Mouse (Mus musculus) cerebellum, adult 11-12 months (tissue): ENCODE data around the gene Irgc1.
A peak's percentile ranks its signal among the peaks of the same experiment; 100 is the strongest.
"Not testable (repeated sequence)": the region's sequence is repeated elsewhere in the genome, so short reads cannot be mapped to it uniquely, and the experiment has no call there.

Experiments used
- DNase-seq: peaks from one replicate; pipeline ENCODE4 v3.0.0; 2022

The Irgc1 gene

GRCm38 (mm10) chr7:24430551-24431345 is 21.3 kb downstream of the Irgc1 start:
- peak; percentile 60 for DNase-seq

DNA sequence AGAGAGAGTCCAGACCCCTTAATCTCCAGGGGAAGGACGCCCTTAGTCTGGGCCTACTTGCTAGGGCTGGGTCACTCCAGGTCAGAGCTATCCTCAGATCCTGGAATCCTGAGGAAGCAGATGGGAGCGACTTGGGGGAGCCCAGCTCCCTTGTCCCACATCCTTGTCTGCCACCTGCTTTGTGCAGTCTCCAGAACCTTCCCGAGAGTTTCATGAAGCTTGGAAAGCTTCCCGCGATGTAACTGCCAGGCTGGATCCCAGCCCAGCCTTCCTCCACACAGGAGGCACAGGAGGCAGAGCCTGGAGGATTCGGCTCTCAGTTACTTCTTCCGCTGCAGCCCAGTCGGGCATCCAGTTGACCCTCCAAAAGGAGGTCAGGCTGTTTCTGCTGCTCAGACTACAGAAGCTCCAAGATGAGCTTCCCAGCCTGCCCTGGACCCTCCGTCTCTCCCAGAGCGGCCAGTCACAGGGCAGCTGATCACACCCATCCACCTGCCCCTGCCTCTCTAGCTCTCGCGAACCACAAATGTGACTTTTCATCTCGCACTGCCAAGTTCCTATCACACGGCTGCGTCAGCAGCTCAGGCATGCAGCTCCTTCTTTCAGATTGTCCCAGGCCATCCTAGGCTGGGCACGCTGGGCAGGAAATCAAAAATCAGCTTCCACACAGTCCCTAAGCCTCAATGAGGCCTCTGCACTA is 22.5 kb downstream of the Irgc1 start:
- peak; percentile 99 for DNase-seq

- peak; percentile 54 for DNase-seq
These were observed 23.4 kb downstream of the Irgc1 start for GRCm38 (mm10) chr7:24428725-24429124.

- peak; percentile 49 for DNase-seq
These were observed 24.9 kb downstream of the Irgc1 start for GRCm38 (mm10) chr7:24427168-24427567.

- peak; percentile 28 for DNase-seq
These were observed 26.2 kb downstream of the Irgc1 start for GRCm38 (mm10) chr7:24425919-24426318.

- DNase-seq, result peak; percentile 90
These were observed 28.0 kb downstream of the Irgc1 start for GRCm38 (mm10) chr7:24423956-24424732.

DNA sequence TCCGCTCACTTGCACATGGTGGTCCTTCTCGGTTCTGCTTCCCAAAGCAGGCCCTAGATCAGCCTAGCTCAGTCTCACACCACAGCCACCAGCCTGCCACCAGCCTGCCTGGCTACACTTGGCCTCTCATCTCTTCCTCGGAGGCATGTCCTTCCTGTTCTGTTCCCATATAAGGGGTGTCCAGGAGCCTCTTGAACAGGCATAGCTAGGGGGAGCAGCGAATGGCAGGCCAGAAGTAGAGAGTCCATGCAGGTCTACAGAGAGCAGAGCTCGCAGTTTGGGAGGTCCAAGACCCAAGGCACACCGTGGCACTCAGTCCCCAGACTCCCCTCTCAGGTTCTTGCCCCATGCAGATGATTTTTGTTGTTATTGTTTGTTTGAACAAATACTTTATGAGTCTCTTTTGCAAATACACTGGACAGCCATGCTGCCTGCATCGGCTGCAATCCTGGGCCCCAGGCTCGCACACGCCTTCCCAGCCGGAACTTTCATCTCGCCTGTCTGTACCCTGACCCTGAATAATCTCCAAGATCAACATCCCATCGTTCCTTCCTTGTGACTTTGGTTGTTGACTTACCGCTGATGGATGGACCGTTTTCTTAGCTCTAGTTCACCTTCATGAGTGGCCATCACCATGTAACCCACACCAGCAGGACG is 28.9 kb downstream of the Irgc1 start:
- no peak for DNase-seq

DNA sequence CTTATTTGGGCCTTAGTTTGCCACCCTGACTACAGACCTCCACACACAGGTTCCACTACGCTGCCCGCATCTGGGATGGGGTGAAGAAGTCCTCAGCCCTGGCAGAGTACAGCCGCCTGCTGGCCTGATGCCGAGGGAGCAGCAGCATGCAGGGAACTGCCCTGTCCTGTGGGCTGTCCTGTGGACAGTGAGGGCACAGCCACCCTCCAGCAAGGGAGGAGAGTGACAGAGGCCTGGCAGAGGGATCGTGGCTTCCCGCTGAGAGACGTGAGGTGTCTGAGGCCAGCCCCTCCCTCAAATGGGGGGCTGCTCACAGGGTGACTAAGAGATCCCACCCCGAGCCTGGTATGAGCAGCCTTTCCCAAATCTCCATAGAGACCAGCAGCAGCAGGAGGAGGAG is 29.8 kb downstream of the Irgc1 start:
- peak; percentile 72 for DNase-seq

GRCm38 (mm10) chr7:24421648-24422047 is 30.4 kb downstream of the Irgc1 start:
- no peak for DNase-seq

GRCm38 (mm10) chr7:24419579-24419978 is 32.5 kb downstream of the Irgc1 start:
- DNase-seq, result no peak

- no peak for DNase-seq
These were observed 36.8 kb downstream of the Irgc1 start for GRCm38 (mm10) chr7:24415261-24415660.

DNA sequence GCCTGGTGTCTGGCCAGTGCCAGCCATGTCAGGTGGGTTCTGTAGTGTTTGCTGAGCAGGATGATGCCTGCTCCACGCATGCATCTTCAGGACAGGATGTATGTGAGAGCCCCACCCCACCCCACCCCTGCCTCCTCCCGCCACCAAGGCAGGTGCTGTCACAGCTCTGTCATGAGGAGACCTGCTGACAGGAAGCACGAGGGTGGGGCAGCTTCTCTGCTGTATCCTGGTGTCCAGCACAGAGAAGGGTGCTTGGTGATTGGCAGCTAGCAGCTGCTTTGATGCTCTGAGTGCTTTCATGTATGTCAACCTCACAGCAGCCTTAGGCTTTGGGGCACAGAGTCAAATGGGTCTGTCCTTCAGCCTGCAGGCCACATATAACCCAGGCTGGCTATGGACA is 38.5 kb downstream of the Irgc1 start:
- no peak for DNase-seq

- DNase-seq, result no peak
These were observed 41.3 kb downstream of the Irgc1 start for GRCm38 (mm10) chr7:24410831-24411230.

DNA sequence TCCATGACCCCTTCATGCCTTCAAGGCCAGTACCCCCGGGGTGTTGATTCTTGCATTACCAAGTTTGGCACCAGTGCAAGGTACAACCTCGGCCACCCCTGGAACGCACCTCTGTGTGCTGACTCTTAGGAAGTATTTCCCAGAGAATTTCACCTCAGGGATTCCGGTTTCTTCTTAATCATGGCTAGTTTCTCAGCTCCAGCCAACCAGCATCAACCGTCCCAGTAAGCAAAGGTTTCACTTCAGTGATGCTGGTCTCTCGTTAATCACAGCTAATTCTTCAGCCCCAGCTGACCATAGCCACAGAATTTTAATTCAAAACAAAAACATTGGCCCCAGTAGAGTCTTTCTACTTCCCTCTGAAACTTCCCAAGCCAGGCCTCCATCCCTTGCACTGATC is 42.0 kb downstream of the Irgc1 start:
- no peak for DNase-seq

- peak; percentile 53 for DNase-seq
These were observed 43.9 kb downstream of the Irgc1 start for GRCm38 (mm10) chr7:24408186-24408585.

GRCm38 (mm10) chr7:24406528-24407344 is 45.4 kb downstream of the Irgc1 start:
- peak; percentile 81 for DNase-seq

DNA sequence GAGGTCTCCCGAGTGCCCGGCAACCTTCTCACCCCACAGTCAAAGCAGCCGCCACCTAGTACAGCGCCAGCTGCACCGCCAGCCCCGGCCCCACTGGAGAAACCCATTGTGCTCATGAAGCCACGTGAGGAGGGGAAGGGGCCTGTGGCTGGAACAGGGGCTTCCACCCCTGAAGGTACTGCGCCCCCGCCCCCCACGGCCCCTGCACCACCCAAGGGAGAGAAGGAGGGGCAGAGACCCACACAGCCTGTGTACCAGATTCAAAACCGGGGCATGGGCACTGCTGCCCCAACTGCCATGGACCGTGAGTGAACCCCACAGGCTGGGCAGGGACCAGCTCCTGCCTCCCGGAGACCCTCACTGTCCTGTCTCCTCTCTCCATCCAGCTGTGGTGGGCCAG is 46.4 kb downstream of the Irgc1 start:
- peak; percentile 53 for DNase-seq

DNA sequence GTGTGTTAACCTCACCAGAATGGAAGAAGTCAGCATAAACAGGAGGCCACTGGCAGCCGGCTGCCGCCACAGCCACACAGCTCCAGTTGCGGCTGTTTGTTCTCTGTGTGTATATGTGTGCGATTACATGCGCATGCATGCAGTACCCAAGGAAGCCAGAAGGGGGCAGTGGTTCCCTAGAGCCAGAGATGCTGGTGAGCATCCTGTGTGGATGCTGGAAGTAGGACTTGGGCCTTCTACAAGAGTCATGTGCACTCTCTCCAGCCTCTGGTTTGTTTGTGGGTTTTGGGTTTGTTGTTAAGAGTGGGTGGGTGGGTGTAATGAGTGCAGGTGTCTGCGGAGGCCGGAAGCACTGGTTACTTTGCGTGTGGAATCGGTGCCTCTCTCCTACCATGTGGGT is 49.2 kb downstream of the Irgc1 start:
- DNase-seq, result no peak

- DNase-seq, result not testable (repeated sequence)
These were observed 51.6 kb downstream of the Irgc1 start for GRCm38 (mm10) chr7:24400489-24400888.

- no peak for DNase-seq
These were observed 52.0 kb downstream of the Irgc1 start for GRCm38 (mm10) chr7:24400082-24400452.

DNA sequence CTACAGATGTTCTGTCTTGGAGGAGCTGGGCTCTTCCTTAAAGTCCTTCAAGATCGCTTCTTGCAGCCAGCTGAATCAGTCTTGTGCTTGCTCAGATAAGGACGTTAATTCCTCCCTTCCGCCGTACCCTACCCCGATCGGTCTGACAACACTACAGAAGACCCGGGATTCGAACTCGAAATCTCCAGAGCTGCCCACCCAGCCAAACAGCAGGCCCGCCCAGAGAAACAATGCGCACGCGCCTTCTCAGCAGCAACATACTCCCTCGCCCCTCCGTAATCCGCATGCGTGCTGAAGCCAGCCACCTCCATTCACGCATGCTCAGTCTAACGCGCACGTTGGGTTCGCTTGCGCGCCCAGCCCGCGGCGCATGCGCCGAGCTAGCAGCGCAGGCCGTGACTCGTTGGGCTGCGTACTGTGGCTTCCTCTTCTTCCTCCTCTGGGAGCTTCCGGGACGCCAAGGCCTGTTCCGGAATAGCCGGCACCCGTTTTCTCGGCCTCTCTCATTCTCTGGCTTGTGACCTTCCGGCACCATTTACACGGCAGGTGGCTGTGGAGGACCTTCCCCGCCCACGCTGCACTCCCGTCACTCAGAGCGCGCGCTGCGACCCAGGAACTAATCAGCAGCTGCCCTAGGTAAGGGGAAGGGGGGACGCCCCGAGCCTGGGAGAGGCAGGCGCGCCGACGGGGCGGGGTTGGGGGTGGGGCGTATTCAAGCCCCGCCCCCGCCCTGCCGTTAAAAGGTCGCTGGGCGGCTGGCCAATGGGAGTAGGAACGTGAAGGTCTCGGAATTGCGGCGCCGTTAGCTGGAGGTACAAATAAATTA is 52.6 kb downstream of the Irgc1 start, which contains the start of gene Smg9:
Gene Smg9, plus strand, starts transcription at position 364 of the 826 bp plus-strand sequence.
- peak; percentile 99 for DNase-seq
